Mouse (Mus musculus): ENCODE data around the gene Six4. TPM values are rescaled to one million over a fixed set of nuclear protein-coding genes. Genes with fewer than 3 reads are reported as not detected.

Six4 gene
- polyA plus RNA-seq, 1 experiment from 2014 or later: 2.4 TPM

Other genes starting within 250 kb of the Six4 start
- 0.13 TPM in 1 of 2 replicates, not detected in the other for gene Six6, start 173.6 kb downstream of the Six4 start, polyA plus RNA-seq (2016; fragmentation: Nextera tagmentation; extraction: Ambion mirVana)
- gene 4930447C04Rik, start 172.7 kb downstream of the Six4 start, polyA plus RNA-seq (2016; fragmentation: Nextera tagmentation; extraction: Ambion mirVana): 1.4 and 3.2 TPM in 2 replicates
- 7.8 and 13.6 TPM in 2 replicates for gene Six1, start 59.6 kb downstream of the Six4 start, polyA plus RNA-seq (2016; fragmentation: Nextera tagmentation; extraction: Ambion mirVana)
- 27.6 and 28.5 TPM in 2 replicates for gene Mnat1, start 10.3 kb upstream of the Six4 start, polyA plus RNA-seq (2016; fragmentation: Nextera tagmentation; extraction: Ambion mirVana)
- gene Trmt5, start 173.3 kb upstream of the Six4 start, polyA plus RNA-seq (2016; fragmentation: Nextera tagmentation; extraction: Ambion mirVana): 16.8 and 17.8 TPM in 2 replicates
- gene Slc38a6, start 173.3 kb upstream of the Six4 start, polyA plus RNA-seq (2016; fragmentation: Nextera tagmentation; extraction: Ambion mirVana): 9.4 and 9.5 TPM in 2 replicates